ENCODE assay signal across 28 mouse cellular contexts in genomic region chr14:78993515-78993914, GRCm38 (mm10).
"Had no signal": no experiment of that assay in that cellular context is flagged by ENCODE, and none has a peak within 500 bp of the region (broad histone marks: within the 10 kb centered on the region; RNA-seq: fewer than 3 reads in every experiment).

No protein-coding gene starts in this region.

- H3K27ac ChIP-seq: gastrocnemius, adult 2 months; heart, embryonic 13.5 days; heart, embryonic 15.5 days; hindbrain, embryonic 13.5 days; hindbrain, embryonic 15.5 days; hindbrain, postnatal 0 days; kidney, embryonic 15.5 days; kidney, postnatal 0 days; liver, embryonic 14.5 days had no signal

- H3K9ac ChIP-seq: forebrain, postnatal 0 days; heart, embryonic 13.5 days; heart, embryonic 15.5 days; hindbrain, embryonic 13.5 days; hindbrain, embryonic 15.5 days; kidney, embryonic 15.5 days; liver, embryonic 14.5 days had no signal

- H3K36me3 ChIP-seq: heart, embryonic 15.5 days; hindbrain, embryonic 15.5 days had no signal

- H3K27me3 ChIP-seq: heart, embryonic 13.5 days; heart, embryonic 15.5 days; hindbrain, embryonic 13.5 days; hindbrain, embryonic 15.5 days; kidney, embryonic 15.5 days had no signal

- H3K4me3 ChIP-seq: gastrocnemius, adult 2 months; heart, adult 2 months; heart, embryonic 13.5 days; heart, embryonic 15.5 days; hindbrain, embryonic 13.5 days; hindbrain, embryonic 15.5 days; kidney, embryonic 15.5 days had no signal

- ATAC-seq: forebrain, postnatal 0 days; hindbrain, postnatal 0 days; intestine, embryonic 16.5 days had no signal

- H3K4me1 ChIP-seq: heart, embryonic 13.5 days; heart, embryonic 15.5 days; hindbrain, embryonic 13.5 days; hindbrain, embryonic 15.5 days; kidney, embryonic 15.5 days had no signal

- H3K9me3 ChIP-seq: heart, embryonic 13.5 days; heart, embryonic 15.5 days; hindbrain, embryonic 13.5 days; hindbrain, embryonic 15.5 days; kidney, embryonic 15.5 days had no signal

- H3K4me2 ChIP-seq: heart, embryonic 11.5 days; heart, embryonic 13.5 days; heart, embryonic 15.5 days; hindbrain, embryonic 13.5 days; hindbrain, embryonic 15.5 days; kidney, embryonic 15.5 days; liver, embryonic 11.5 days had no signal

- DNase-seq: forebrain, postnatal 0 days; gastrocnemius, adult 2 months; gastrocnemius, postnatal 14 days; gastrocnemius, postnatal 36 days; heart, adult 11 months; heart, adult 2 months; heart, postnatal 14 days; heart, postnatal 36 days; kidney, adult 11 months; kidney, adult 2 months; kidney, adult 9 months; kidney, postnatal 14 days; kidney, postnatal 36 days; layer of hippocampus, adult 9-11 months; layer of hippocampus, postnatal 36 days; left cerebral cortex, postnatal 4 days; liver had no signal
